20 mouse cellular contexts compared by ENCODE assay signal in genomic region chr14:33820541-33821260, GRCm38 (mm10).
DNase-seq lines count a peak whose midpoint lies in the region; ATAC-seq lines count a peak whose summit lies in the region.
"Had no signal": no experiment of that assay in that cellular context is flagged by ENCODE, and none has a peak within 500 bp of the region (broad histone marks: within the 10 kb centered on the region; RNA-seq: fewer than 3 reads in every experiment).

No protein-coding gene starts in this region.

- no peak overlapping the region for H3K4me3 ChIP-seq in heart, embryonic 10.5 days
- H3K4me3 ChIP-seq in intestine, embryonic 16.5 days (ENCODE audit: low read length): no peak overlapping the region
- H3K4me3 ChIP-seq: layer of hippocampus, adult 2 months; midbrain, embryonic 10.5 days; neural tube, embryonic 13.5 days had no signal

- no peak overlapping the region for H3K4me2 ChIP-seq in intestine, embryonic 16.5 days (ENCODE audit: low read depth, low read length)
- H3K4me2 ChIP-seq: liver, embryonic 11.5 days; neural tube, embryonic 13.5 days had no signal

- DNase-seq in heart, adult 11 months: peak; percentile 93
- no peak for DNase-seq in heart, embryonic 10.5 days (ENCODE audit: low spot score)
- peak; percentile 1 for DNase-seq in 416B (ENCODE audit: low read depth)
- peak; percentile 12 to 33 for DNase-seq in cerebellum, adult 18-20 months
- DNase-seq in cerebellum, postnatal 36 days: peak; percentile 19 to 28
- no peak for DNase-seq in layer of hippocampus, adult 9-10 months (ENCODE audit: low spot score)
- DNase-seq in left cerebral cortex, adult 18-20 months (ENCODE audit: low spot score in 2 of 2): no peak
- DNase-seq: adrenal gland, adult 2 months; B cell, adult 2 months; kidney, adult 18-20 months; kidney, postnatal 14 days; lung, adult 18-20 months; thymus, adult 18-20 months had no signal

- H3K27ac ChIP-seq in heart, embryonic 10.5 days: no peak overlapping the region
- H3K27ac ChIP-seq in intestine, embryonic 16.5 days (ENCODE audit: low read length): no peak overlapping the region
- H3K27ac ChIP-seq: layer of hippocampus, adult 2 months; macrophage; midbrain, embryonic 10.5 days; neural tube, embryonic 13.5 days had no signal

- no peaks in the 10 kb centered on the region for H3K36me3 ChIP-seq in heart, embryonic 10.5 days
- no peaks in the 10 kb centered on the region for H3K36me3 ChIP-seq in intestine, embryonic 16.5 days (ENCODE audit: control insufficient read depth, insufficient read depth, low read length)
- H3K36me3 ChIP-seq: midbrain, embryonic 10.5 days; neural tube, embryonic 13.5 days had no signal

- 86% methylated on average over 14 of the region's 14 CpGs for WGBS in heart, embryonic 10.5 days
- WGBS in intestine, embryonic 16.5 days: 87% methylated on average over 14 of the region's 14 CpGs

- peaks cover 31% of the 10 kb centered on the region; the same call in 1 of the 2 replicates for H3K27me3 ChIP-seq in heart, embryonic 10.5 days (ENCODE audit: insufficient read depth, poor library complexity, severe bottlenecking)
- no peaks in the 10 kb centered on the region for H3K27me3 ChIP-seq in intestine, embryonic 16.5 days (replicated peaks; ENCODE audit: control insufficient read depth, insufficient read depth, low read length)
- H3K27me3 ChIP-seq: neural tube, embryonic 13.5 days had no signal

- no peak overlapping the region for H3K9ac ChIP-seq in intestine, embryonic 16.5 days (ENCODE audit: low read depth, low read length)
- H3K9ac ChIP-seq: neural tube, embryonic 13.5 days had no signal

- H3K4me1 ChIP-seq in heart, embryonic 10.5 days: peaks cover 9% of the 10 kb centered on the region; the same call in 1 of the 2 replicates
- H3K4me1 ChIP-seq in intestine, embryonic 16.5 days (ENCODE audit: control insufficient read depth, insufficient read depth, low read length): no peaks in the 10 kb centered on the region

- H3K9me3 ChIP-seq in heart, embryonic 10.5 days: no peaks in the 10 kb centered on the region
- H3K9me3 ChIP-seq in intestine, embryonic 16.5 days (ENCODE audit: control insufficient read depth, low read length): no peaks in the 10 kb centered on the region
- H3K9me3 ChIP-seq: midbrain, embryonic 10.5 days; neural tube, embryonic 13.5 days had no signal

- ATAC-seq in intestine, embryonic 16.5 days: no peak
- ATAC-seq: forebrain, embryonic 14.5 days had no signal

Comparison
In these comparisons a context has a peak if more than half of its experiments do, and no peak if none do; other contexts are left out.
1. DNase-seq: peak in heart, adult 11 months (single experiment), 416B (single experiment), cerebellum, adult 18-20 months (2 of 2) and cerebellum, postnatal 36 days (2 of 2); none in heart, embryonic 10.5 days (single experiment), layer of hippocampus, adult 9-10 months (single experiment) and left cerebral cortex, adult 18-20 months (0 of 2).